Mouse (Mus musculus): ENCODE measurements around the gene Bmp6. TPM values are rescaled to one million over a fixed set of nuclear protein-coding genes. Genes with fewer than 3 reads are reported as not detected.

Gene Bmp6
- total RNA-seq (2023): not detected in 2 replicates

GRCm38 (mm10) chr13:38344713-38345430, at the start of gene Bmp6:
Bmp6 (plus strand) TSS chr13:38345107.

GRCm38 (mm10) chr13:38528687-38529294, 183.9 kb downstream of the Bmp6 start, which contains the start of gene Txndc5:
Txndc5 (minus strand) TSS chr13:38528824.

Other genes starting within 250 kb of the Bmp6 start
- 0.27 and 0.28 TPM in 2 replicates for gene Dsp, start 193.8 kb upstream of the Bmp6 start, total RNA-seq (2023)
- 12.9 and 15.7 TPM in 2 replicates for gene Snrnp48, start 140.2 kb upstream of the Bmp6 start, total RNA-seq (2023)
- gene Txndc5, start 183.7 kb downstream of the Bmp6 start, total RNA-seq (2023): 38.5 and 38.9 TPM in 2 replicates

Measured in neutrophil, adult 65 days (primary cell).